Mouse (Mus musculus) lung, postnatal 0 days (tissue): ENCODE measurements around the gene B4galnt2. TPM values are rescaled to one million over a fixed set of nuclear protein-coding genes. Genes with fewer than 3 reads are reported as not detected.
A peak's percentile ranks its signal among the peaks of the same experiment; 100 is the strongest.

Experiments
- ATAC-seq: fragments of 200-750 bp; cut with Nextera tagmentation; 2 replicates; pipeline ENCODE4 v1.8.0; 2017; ENCODE audit warnings: moderate library complexity
- DNase-seq: peaks from one replicate; pipeline ENCODE4 v3.0.0-alpha.2; 2016; ENCODE audit warnings: low spot score
- H3K27ac ChIP-seq: fragments of 300-500 bp; sonication (generic); 2 replicates; pipeline ENCODE4 v1.5.1; 2014; ENCODE audit warnings: antibody characterized with exemption, mild to moderate bottlenecking, low read length, mixed read lengths
- H3K27me3 ChIP-seq: fragments of 300-500 bp; sonication (generic); replicated peaks from 2 replicates; pipeline ENCODE4 v1.6.1; 2014; ENCODE audit warnings: low read length, mixed read lengths; ENCODE audit not compliant: insufficient read depth
- H3K36me3 ChIP-seq: fragments of 300-500 bp; sonication (generic); 2 replicates; pipeline ENCODE4 v1.6.1; 2014; ENCODE audit warnings: low read length, mixed read lengths; ENCODE audit not compliant: insufficient read depth
- H3K4me1 ChIP-seq: fragments of 300-500 bp; sonication (generic); 2 replicates; pipeline ENCODE4 v1.6.1; 2014; ENCODE audit warnings: antibody characterized with exemption, low read depth, low read length, mixed read lengths; ENCODE audit not compliant: insufficient read depth
- H3K4me2 ChIP-seq: fragments of 300-500 bp; sonication (generic); replicated peaks from 2 replicates; pipeline ENCODE4 v1.6.1; 2014; ENCODE audit warnings: low read depth, mild to moderate bottlenecking, low read length, moderate library complexity, mixed read lengths
- H3K4me3 ChIP-seq: fragments of 300-500 bp; sonication (generic); 2 replicates; pipeline ENCODE4 v1.5.1; 2014; ENCODE audit warnings: low read depth, low read length
- H3K9ac ChIP-seq: fragments of 300-500 bp; sonication (generic); replicated peaks from 2 replicates; pipeline ENCODE4 v1.6.1; 2014; ENCODE audit warnings: low read depth, mild to moderate bottlenecking
- H3K9me3 ChIP-seq: fragments of 300-500 bp; sonication (generic); 2 replicates; pipeline ENCODE4 v1.6.1; 2016; ENCODE audit warnings: low read length, mixed read lengths
- CTCF ChIP-seq: IDR thresholded peaks from 2 replicates; pipeline ENCODE4 v1.5.1; 2016; ENCODE audit warnings: antibody characterized with exemption, mild to moderate bottlenecking
- EP300 ChIP-seq: IDR thresholded peaks from 2 replicates; pipeline ENCODE4 v1.6.1; 2016; ENCODE audit warnings: antibody characterized with exemption, mild to moderate bottlenecking, control low read depth
- WGBS: fragments of 180-500 bp; shearing (Covaris S2); extraction: QIAGEN DNeasy Blood & Tissue Kit; methylation state at CpG from one replicate; pipeline ENCODE4 v1.1.7; 2014; 5-methylcytosine and 5-hydroxymethylcytosine counted together
- polyA plus RNA-seq: library from polyadenylated mRNA; unstranded; fragments of >200 nt; fragmentation: Nextera tagmentation; extraction: Ambion mirVana; gene quantifications from 2 replicates; pipeline ENCODE4 v1.2.1, GENCODE M21; 2015

B4galnt2 gene
- polyA plus RNA-seq, 1 experiment from 2014 or later: not detected

- Histone ChIP-seq H3K4me1 (peaks cover 2% of the 10 kb centered on the region; the same call in 1 of the 2 replicates), H3K4me2 (peak overlapping the region; percentile 32), H3K27ac (peak overlapping the region; percentile 78), H3K36me3 (no peaks in the 10 kb centered on the region), H3K9me3 (no peaks in the 10 kb centered on the region), H3K9ac (no peak overlapping the region), H3K27me3 (no peaks in the 10 kb centered on the region), H3K4me3 (no peak overlapping the region)
- ATAC-seq (no peak), DNase-seq (no peak)
- TF ChIP-seq CTCF: no peak
- no peak for TF ChIP-seq EP300
- WGBS: 53% methylated on average over 6 of the region's 6 CpGs
Observed at GRCm38 (mm10) chr11:95843421-95843950, 71.2 kb downstream of the B4galnt2 start.

GRCm38 (mm10) chr11:95842953-95843352 lies 71.7 kb downstream of the B4galnt2 start:
- Histone ChIP-seq H3K27ac (peak overlapping the region; percentile 78), H3K4me1 (peaks cover 2% of the 10 kb centered on the region; the same call in 1 of the 2 replicates), H3K4me2 (peak overlapping the region; percentile 40), H3K9me3 (no peaks in the 10 kb centered on the region), H3K9ac (no peak overlapping the region), H3K27me3 (no peaks in the 10 kb centered on the region), H3K4me3 (no peak overlapping the region), H3K36me3 (no peaks in the 10 kb centered on the region)
- peak; percentile 41 for ATAC-seq
- DNase-seq: peak; percentile 48
- WGBS: 50% methylated on average over 5 of the region's 5 CpGs
- no peak for TF ChIP-seq EP300
- no peak for TF ChIP-seq CTCF

GRCm38 (mm10) chr11:95842074-95842681 lies 72.5 kb downstream of the B4galnt2 start, which contains the start of gene Abi3:
Gene Abi3, minus strand, starts transcription at chr11:95842476.
- H3K9ac ChIP-seq: 0 out of 2 replicates have a peak within 1 kb of the TSS, but pooled peaks have one; percentile 20
- H3K4me3 ChIP-seq: peak within 1 kb of the TSS; percentile 36
- peak; percentile 68 for TF ChIP-seq EP300
- no peak for TF ChIP-seq CTCF
- H3K4me1 ChIP-seq: peaks cover 2% of the 10 kb centered on the region; the same call in 1 of the 2 replicates
- peak; percentile 90 for ATAC-seq
- no peaks in the 10 kb centered on the region for H3K27me3 ChIP-seq
- H3K36me3 ChIP-seq: no peaks in the 10 kb centered on the region
- H3K27ac ChIP-seq: peak within 1 kb of the TSS; percentile 78
- no peaks in the 10 kb centered on the region for H3K9me3 ChIP-seq
- peak; percentile 84 for DNase-seq
- peak within 1 kb of the TSS; percentile 46 for H3K4me2 ChIP-seq
- WGBS: 19% methylated on average over 11 of the region's 11 CpGs

GRCm38 (mm10) chr11:95841498-95841830 lies 73.2 kb downstream of the B4galnt2 start:
- no peak for ATAC-seq
- DNase-seq: no peak

GRCm38 (mm10) chr11:95840694-95841497 lies 73.8 kb downstream of the B4galnt2 start:
- peak overlapping the region; percentile 36 for H3K4me3 ChIP-seq
- H3K27ac ChIP-seq: peak overlapping the region; percentile 78
- H3K4me1 ChIP-seq: peaks cover 13% of the 10 kb centered on the region; the same call in 1 of the 2 replicates
- H3K27me3 ChIP-seq: no peaks in the 10 kb centered on the region
- 0 out of 2 replicates have a peak overlapping the region, but pooled peaks have one; percentile 20 for H3K9ac ChIP-seq
- H3K36me3 ChIP-seq: no peaks in the 10 kb centered on the region
- ATAC-seq: no peak
- no peak for DNase-seq
- no peak for TF ChIP-seq CTCF
- TF ChIP-seq EP300: no peak
- WGBS: 58% methylated on average over 5 of the region's 5 CpGs
- H3K4me2 ChIP-seq: peak overlapping the region; percentile 46
- H3K9me3 ChIP-seq: no peaks in the 10 kb centered on the region

More at GRCm38 (mm10) chr11:95841498-95841830, 73.2 kb downstream of the B4galnt2 start:
- H3K27me3 ChIP-seq: no peaks in the 10 kb centered on the region
- peak overlapping the region; percentile 36 for H3K4me3 ChIP-seq
- 0 out of 2 replicates have a peak overlapping the region, but pooled peaks have one; percentile 20 for H3K9ac ChIP-seq
- H3K4me2 ChIP-seq: peak overlapping the region; percentile 46
- no peak for TF ChIP-seq EP300
- no peak for TF ChIP-seq CTCF
- H3K36me3 ChIP-seq: no peaks in the 10 kb centered on the region
- H3K27ac ChIP-seq: peak overlapping the region; percentile 78
- H3K4me1 ChIP-seq: peaks cover 9% of the 10 kb centered on the region; the same call in 1 of the 2 replicates
- WGBS: 42% methylated on average over 10 of the region's 10 CpGs
- no peaks in the 10 kb centered on the region for H3K9me3 ChIP-seq
